Mouse (Mus musculus) layer of hippocampus, adult 9-10 months (tissue): ENCODE measurements around the gene Hsdl2.

ENCODE experiments used
- DNase-seq: peaks from one replicate; pipeline ENCODE4 v3.0.0; 2022; ENCODE audit warnings: low spot score

The Hsdl2 gene

DNA sequence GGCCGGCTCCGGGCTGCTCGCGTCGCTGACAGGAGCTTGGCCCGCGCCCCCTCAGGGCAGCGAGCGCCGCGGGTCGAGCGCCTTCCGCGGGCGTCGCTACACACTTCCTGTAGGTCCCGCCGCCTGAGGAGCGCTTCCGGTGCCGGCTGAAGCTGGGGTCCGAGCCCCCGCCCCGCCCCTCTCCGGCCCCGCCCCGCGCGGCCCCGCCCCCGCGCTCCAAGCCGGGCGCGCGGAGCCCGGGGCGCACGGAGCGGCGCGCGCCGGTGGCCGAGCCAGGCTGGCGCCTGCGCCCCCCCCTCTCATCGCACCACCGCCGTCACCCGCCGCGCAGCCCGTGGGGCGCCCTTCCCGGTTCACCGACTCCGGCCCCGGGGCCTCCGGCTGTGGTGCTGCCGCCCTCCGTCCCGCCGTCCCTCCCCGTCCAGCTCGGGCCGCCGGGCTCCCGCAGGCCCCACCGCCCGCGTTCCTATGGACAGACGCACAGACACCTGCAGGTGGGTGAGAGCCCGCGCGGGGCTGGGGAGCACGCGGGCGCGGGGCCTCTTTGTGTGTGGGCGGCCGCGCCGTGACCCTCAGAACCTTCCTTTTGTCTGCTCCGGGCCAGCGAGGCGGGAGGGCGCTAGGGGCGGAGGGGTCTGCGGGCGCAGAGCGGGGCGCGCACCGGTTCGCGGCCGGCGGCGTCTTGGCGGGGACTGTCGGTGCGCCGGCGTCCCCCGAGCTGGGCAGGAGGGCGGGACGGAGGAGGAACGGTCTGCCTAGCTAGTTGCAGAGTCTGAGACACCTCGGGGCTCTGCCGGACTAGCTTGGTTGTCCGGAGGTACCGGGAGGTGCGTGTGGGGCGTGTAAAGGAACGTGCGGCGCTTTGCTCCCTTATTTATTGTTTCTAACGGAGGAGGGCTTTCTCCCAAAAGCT is 44.9 kb downstream of the Hsdl2 start, which contains the start of gene E130308A19Rik:
Gene E130308A19Rik (plus strand): TSS at position 214 of the 913 bp plus-strand sequence.
- no peak for DNase-seq

DNA sequence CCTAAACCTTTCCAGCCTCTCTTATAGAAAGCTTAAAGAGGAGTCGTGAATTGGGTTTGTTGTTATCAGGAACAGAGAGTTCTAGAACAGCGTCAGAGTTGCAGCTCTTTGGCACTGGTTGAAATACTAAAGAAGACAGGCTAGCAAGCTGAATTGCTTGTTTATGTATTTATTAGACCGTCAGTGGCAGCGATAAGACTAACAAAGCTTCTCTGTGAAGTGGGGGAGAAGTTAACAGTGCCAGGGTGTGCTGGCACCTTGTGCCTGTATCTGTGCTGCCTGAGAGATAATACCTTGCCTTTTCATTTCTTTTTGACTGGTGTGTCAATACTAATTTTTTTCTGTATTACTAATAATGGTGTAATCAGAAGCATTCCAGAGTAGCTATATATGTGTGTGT is 46.9 kb downstream of the Hsdl2 start:
- no peak for DNase-seq

DNA sequence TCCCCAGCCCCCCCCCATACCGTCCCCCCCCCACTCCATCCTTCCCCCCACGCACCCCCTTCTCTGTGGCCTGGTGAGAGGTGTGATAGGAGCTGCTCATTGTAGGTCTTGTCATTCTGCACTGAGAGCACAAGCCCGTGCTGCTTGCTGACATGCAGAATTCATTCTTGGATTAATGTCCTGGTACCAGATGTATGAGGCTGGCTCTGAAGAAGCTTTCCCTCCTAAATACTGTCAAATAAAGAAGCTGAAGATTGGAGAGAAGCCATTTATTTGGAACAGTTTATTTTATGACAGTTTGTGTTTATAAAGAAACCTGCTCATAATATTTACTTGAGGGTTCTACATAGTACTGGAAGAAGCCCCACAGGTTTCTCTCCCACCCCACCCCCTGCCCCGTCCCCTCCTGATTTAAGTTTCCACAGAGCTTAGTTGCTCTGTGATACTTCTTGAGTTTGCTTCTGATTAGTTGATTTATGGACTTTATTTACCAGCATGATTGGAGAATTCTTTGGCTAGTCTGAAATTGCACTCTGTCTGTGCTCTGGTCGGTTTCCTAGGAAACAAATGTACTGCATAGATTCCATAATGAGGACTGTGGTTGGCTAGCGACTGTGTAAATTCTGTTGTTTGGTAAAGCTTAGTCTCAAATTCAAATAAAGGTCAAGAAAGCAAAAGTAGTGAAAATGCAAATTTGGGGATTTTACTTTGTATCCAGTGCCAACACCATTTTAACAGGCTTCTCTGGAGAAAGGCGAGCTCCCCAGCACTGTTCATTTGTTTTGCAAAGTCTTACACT is 47.9 kb downstream of the Hsdl2 start:
- no peak for DNase-seq

DNA sequence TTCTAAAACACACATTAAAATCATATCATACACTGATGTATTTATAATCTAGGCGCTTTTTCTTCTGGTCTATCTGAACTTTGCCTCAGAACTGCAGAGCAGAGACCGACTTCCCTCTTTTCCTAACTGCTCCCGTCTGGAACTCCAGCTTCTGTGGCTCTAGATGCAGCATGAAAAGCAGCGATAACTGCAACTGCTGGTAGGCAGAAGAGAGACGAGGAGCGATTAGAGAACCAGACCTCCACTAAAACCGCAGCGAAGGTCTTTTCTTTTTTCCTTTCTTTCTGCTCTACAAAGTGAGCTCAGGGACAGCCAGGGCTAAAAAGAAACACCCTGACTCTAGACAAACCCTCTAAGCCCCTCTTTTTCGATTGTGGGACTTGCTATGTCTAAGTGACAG is 48.8 kb downstream of the Hsdl2 start:
- no peak for DNase-seq

DNA sequence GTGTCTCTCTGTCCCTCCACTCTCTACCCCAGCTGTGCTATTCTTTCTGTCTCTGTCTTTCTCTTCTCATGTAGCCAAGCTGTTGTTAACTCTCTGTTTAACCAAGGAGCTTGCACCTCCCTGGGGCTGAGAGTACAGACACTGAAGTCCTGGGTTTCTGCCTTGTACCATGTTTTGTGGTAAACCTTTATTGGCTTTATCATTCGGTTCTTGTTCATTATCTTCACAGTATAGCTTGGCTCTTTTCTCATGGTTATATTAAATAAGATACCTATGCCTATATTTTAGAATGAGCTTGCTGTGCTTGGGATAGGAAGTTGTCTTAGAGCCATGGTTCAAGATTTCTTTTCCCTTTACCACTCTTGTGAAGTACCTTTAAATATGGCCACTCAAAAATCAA is 53.2 kb downstream of the Hsdl2 start:
- no peak for DNase-seq

DNA sequence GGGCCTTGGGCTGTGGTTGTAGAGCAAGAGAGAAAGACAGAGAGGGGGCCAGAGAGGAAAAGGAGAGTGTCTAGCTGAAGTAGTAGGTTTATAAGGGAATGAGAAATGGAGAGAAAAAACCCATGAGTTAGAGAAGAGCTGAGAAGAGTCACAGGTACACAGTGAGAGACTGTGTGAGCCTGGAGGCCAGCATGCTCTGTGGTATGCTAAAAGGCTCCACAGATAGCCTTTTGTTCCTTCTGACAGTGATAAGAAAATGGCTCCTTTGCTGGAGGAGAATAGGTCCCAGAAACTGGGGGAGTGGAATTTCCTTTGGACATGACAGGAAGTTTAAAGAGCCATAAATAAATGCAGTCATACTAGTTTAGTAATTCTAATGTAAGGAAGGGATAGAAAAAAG is 57.8 kb downstream of the Hsdl2 start:
- DNase-seq, result no peak

DNA sequence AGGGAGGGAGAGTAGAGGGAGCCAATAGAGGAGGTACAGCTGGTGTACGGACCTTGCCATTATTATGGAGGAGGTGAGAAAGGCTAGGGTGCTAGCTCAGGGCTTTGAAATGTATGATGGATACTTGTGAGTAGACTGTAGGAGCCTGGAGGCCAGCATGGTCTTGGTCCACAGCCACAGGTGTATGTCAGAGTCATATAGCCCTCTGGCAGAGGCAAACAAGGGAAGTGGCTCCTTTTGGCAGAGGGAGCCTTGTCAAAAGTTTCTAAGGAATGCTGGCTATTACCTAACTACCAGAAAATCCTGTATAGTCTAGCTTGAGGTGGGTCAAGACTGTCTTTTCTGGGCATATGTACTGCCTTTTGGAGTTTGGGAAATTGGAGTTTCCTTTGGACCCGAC is 59.4 kb downstream of the Hsdl2 start:
- DNase-seq, result no peak

DNA sequence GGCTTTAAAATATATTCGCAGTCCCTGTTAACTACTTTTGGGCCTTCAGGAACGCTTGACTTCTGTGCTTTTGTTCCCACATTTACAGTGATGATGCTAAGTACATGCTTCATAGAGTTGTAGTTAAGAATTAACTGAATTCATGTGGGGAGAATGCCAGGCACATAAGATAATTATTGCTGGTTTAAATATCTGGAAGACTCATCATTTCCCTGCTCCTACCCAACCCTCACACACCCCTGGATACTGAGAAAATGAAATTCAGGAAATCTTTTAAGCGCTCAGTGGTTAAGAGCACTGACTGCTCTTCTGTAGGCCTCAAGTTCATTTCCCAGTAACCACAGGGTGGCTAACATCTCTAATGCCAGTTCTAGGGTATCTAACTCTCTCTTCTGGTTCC is 60.7 kb downstream of the Hsdl2 start:
- no peak for DNase-seq

DNA sequence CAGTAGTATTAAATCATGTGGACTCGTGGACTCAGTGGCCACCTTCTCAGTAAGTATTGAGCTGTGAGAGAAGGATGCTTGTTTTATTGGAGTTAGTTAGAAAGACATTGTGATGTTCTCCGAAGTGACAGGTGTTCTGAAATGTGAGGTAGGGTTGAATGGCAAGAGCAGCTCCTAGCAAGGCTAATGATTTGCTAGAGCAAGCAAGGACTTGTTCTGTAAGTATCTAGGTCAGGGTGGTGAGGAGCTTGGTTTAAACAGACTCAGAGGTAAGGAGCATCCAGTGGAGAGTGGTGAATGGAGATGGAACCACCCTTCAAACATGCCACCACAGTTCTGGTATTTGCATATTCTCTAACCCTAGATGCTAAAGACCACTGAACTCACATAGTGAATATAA is 61.3 kb downstream of the Hsdl2 start:
- DNase-seq, result no peak

DNA sequence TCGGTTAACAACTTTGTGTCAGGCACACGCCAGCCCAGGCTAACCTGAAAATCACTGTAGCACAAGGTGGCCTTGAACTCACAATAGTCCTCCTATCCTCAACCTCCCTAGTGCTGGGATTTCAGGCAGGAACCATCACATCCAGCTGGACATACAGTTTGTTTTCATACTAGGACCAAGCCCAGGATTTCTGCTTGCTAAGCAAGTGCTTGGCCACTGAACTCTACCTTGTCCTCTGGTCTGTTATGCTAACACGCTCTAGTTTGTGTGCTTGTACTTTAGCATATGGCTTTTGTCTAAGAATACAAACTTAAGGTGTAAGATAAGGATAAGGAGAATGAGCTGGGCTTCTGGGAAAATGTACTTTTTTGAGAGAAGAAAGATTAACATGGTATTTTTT is 63.1 kb downstream of the Hsdl2 start:
- DNase-seq, result no peak

DNA sequence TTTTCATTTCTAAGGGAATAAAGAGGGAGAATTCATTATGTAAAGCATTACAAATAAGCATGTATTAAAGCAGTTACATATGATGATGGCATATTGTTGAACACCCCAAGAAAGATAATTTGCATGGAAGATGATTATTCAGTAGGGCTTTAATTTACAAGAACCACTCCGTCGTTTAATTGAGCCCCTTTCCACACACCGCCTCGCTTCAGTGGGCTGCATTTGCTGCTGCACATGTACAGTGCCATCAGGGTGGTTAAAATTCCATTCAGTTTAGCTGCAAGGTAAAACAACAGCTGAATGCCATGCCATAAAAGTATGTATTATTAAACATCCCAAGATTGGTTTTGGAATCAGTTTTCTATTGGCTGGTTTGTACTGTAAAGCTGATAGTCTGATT is 63.6 kb downstream of the Hsdl2 start:
- no peak for DNase-seq

DNA sequence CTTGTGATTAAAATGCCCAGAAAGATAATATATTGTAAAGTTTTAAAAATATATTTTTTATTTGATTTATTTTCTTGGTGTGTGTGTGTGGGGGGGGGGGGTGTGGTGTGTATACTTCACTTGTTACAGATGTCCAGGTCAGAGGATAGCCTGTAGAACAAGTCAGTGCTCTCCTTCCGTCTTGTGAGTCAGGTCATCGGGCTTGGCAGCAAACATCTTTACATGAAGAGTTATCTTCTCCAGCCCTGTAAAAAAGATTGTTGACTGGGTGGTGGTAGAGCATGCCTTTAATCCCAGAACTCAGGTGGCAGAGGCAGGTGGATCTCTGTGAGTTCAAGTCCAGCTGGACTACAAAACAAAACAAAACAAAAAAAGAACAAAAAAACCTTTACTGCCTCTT is 64.2 kb downstream of the Hsdl2 start:
- no peak for DNase-seq

DNA sequence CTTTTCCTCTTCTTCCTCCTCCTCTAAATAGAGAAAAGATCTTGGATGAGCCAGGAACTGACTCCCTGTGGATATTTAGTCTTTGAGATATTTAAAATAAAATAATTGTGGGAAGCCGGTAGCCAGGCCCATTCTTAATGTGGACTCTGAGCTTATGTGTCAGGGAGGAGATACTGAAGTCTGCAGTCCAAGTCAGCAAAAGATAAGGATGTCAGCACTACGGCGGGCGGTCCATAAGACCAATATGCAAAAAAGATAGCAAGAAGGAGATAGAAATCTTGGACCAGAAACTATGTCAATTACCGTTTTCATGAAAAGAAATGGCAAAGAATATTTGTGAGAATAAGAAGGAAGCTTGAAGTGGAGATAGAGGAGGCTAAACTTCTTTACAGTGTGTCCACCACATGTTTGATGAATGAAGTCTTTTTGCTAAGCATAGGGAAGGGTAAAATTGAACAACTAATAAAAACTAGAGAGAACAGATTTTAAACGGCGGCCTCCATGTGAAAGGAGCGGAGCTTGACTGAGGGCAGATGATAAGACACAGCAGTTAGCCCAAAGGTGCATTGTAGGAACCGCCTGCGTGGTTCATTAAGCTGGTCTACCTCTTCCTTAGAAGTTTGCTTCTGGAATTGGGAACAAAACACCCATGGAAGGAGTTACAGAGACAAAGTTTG is 64.8 kb downstream of the Hsdl2 start:
- no peak for DNase-seq

DNA sequence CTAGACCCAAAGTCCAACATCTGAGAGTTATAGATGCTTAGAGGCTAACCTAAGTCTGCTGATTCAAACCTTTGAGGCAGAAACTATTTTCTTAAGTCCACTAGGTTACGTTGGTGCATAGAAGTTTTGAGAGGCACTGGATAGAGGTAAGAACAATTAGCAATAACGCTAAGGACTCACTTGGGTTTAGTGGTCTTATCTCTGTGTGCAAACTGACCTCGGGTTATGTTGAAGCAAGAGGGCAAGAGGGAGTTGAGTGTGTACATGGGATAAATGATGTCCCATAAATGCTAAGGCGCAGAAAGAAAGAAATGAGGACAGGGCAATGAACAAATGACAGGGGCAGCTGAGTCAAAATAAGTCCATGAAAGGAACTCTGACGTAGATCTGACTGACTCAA is 67.8 kb downstream of the Hsdl2 start:
- DNase-seq, result no peak

DNA sequence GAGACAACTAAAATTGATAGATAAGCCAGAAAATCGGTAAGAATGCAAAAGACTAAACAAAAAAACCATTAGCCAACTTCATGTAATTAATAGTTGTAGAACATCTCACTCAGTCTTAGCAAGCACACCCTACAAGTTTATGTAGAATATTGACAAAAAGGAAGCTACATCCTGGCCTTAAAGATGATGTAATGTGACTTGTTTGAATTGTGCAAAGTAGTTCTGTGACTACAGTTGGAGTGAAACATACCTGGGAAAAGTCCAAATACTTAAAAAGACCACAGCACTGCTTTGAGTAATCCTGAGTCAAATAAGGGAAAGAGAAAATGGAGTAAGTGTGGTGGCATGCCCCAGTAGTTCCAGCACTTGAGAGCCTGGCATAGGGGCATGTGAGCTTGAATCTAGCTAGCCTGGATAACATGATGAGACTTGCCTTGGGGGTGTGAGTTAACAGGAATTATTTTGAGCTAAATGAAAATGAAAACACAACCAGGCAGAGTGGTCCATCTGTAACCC is 70.9 kb downstream of the Hsdl2 start:
- no peak for DNase-seq

DNA sequence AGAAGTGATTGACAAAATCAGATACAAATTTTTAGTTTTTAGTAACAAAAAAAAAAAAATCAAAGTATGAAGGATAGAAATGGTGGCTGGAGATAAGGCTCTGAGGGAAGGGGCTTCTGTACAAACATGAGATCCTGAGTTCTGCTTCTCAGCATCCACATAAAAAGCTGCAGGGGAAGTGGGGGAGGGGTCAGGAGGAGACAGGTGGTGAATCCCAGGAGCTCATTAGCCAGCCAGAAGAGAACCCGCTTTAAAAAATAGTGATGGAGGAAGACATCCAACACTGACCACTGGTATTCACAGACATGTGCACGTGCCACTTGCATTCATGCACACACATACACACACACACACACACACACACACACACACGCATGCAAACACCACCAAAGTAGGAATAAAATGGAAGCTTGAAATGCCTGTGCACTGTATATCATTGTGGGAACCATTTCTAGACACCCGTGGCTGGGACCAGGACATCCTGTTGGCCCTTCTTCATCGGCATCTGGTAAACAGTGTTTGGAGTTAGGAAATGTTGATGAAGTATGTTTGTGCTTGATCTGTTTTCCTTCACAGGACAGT is 74.8 kb downstream of the Hsdl2 start:
- no peak for DNase-seq

DNA sequence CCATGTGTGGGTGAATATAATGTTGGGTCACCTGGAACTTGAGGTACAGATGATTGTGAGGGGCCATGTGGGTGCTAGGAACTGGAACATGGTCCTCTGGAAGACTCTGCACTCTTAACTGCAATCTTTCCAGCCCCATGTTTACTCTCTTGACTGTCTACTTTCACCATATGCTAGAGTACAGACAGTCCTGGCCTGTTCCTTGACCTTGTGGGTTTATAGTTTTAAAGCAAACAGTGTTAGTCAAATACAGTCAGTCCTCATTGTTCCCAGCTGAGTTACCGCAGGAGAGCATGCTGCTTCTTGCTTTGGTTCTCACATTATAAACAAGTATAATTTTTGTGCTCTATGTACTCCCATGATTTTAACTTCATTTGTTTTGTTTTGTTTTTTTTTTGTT is 80.8 kb downstream of the Hsdl2 start:
- no peak for DNase-seq

DNA sequence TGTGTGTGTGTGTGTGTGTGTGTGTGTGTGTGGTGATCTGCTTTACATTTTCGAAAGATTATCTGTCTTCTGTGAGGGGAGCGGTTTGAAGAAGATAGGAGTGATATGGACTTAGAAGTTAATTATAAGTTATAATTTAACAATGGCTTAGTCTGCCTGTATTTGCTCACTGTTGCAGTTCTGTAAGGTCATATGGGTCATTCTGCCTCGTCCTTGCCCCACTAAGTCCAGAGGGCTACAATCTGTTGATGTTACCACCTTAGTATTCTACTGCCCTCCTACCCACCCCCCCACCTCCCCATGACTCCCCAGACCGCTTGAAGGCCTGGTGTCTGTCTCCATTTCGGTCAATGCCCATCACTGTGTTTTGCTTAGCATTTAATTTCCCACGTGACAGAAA is 82.1 kb downstream of the Hsdl2 start:
- no peak for DNase-seq

DNA sequence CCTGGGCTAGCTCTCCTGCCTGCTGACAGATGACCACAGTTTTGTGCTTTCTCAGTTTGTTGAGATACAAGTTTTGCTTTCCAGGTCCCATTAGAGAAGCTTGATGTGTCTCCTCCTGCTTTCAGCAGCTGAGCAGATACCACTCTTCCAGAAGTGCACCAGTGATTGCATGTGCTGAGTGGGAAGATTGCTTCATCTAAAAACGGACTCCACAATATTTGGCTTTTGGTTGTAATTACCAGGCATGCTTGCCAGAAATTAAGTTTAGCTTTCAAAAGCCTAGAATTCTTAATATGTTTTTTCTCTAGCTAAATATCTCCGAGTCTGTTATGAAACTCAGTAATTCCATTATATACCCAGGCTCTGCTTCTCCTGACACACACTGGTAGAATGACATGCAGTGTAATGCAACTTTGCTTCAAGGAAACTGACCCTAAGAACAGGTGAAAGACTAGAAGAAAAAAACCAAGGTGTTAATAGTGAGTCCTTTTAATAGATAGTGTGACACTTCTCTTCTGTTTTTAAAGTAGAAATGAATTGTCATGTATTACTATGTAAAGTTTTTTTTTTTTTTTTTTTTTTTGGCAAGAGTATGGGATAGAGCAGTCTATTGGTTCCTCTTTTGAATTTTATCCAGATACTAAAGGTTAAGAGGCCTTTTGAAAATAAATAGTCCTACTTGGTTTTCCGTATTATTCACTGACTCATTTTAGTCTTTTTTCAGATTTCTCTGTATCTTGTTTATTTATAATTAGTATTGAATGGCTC is 85.4 kb downstream of the Hsdl2 start:
- DNase-seq, result peak; percentile 3

DNA sequence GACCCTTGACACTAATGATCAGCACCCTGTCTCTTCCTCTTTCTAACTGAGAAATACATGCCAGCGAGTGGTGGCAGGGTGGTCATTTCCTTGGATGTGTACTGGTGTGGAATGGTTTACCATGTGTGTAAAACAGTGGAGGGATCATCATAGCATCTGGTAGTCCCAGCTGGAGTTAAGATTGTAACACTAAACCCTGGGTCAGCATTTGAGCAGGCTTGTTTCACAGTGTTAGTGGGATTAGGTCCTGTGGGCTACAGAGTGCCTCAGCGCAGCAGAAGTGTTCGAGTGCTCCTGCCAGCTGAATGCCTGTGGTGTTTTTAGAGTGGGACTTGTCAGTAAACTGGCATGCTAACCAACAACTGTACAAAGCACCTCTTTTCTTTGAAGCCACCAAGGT is 86.7 kb downstream of the Hsdl2 start:
- no peak for DNase-seq
